Mouse (Mus musculus) left cerebral cortex, postnatal 4 days (tissue): ENCODE measurements around the gene Gng2. TPM values are rescaled to one million over a fixed set of nuclear protein-coding genes. Genes with fewer than 3 reads are reported as not detected.
"Not testable (repeated sequence)": the region's sequence is repeated elsewhere in the genome, so short reads cannot be mapped to it uniquely, and the experiment has no call there.

ENCODE experiments used
- DNase-seq: peaks from one replicate; pipeline ENCODE4 v3.0.0-alpha.2; 2022
- intact Hi-C: fragments of 180-260 bp; cut with DNase I; formaldehyde crosslinking; loops from one replicate; pipeline ENCODE4 v1.15.1; 2025
- total RNA-seq, 2 experiments: library from RNA; stranded (reverse); gene quantifications; 2 replicates each; pipeline ENCODE4 v1.2.3; 2021

The Gng2 gene
- total RNA-seq, 2 experiments from 2014 or later: 813 to 824 TPM

DNA sequence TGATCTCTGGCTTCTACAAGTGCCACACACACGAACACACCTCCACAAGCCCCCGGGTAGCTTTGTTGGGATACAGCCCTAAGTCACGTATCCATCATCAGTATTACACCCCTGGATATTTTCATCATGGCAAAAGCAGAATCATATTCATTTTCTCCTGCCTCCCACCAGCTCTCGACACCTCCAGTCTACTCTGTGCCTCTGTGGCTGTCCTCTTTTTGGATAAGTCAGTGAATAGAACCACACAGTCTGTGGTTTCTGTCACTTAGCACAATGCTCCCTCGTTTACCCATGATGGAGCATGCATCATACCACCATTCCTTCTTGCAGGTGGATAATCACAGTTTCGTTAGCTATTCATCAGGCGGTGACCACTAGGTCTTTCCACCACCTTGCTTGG, 31.2 kb downstream of the Gng2 start:
- intact Hi-C loops: no loop called here
- no peak for DNase-seq

- intact Hi-C loops: no loop called here
- no peak for DNase-seq
Measured at GRCm38 (mm10) chr14:19942732-19943131, 34.7 kb downstream of the Gng2 start.

DNA sequence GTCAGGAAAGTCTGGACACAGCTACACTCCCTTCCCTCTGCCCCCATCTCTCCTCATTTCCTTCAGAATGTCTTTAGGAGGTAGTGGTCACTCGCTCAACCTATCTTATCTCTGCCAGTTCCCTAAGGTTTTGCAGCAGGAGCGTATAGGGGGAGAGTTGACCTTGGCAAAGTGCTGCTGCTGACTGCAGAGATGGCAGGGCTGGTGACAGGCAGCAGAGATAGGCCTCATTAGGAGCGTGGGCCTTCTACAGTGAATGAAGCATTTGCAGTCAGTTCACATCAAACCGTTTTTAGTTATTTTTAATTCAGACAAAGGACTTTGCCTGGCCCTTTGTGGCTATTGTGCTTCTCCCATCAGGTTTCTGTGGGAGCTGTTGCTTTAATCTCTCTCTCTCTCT, 35.1 kb downstream of the Gng2 start:
- DNase-seq: no peak
- intact Hi-C loops: no loop called here

- intact Hi-C loops: no loop called here
Measured at GRCm38 (mm10) chr14:19940066-19940465, 37.4 kb downstream of the Gng2 start.

DNA sequence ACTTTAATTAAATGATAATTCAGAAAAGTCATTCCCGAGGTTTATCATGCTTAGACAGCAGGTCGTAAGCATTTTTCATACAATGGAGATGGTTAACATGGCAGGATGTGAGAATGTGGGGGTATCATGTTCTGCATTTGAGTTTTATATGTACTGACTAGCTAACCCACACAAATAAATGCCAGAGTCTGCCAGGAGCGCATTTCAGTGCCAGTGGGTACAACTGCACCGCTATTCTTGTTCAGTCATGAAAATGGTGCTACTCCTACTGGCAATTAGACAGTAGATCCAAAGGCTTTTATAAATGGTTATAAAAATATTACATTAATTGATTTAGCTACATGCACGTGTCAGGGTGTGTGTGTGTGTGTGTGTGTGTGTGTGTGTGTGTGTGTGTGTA, 38.9 kb downstream of the Gng2 start:
- intact Hi-C loops: no loop called here
- no peak for DNase-seq

More at GRCm38 (mm10) chr14:19940066-19940465, 37.4 kb downstream of the Gng2 start:
- DNase-seq: no peak

DNA sequence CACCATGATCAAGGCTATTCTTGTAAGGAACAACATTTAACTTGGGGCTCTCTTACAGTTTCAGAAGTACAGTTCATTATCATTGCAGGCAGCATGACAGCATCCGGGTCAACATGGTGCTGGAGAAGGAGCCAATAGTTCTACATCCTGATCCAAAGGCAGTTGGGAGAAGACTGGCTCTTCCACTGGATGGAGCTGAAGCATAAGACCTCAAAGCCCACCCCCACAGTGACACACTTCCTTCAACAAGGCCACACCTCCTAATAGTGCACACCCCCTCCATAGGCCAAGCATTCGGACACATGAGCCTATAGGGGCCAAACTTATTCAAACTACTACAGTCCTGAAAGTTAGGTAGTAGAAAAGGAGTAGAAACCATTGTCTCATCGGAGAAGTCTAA, 42.3 kb downstream of the Gng2 start:
- DNase-seq: no peak
- intact Hi-C loops: no loop called here

- intact Hi-C loops: no loop called here
- DNase-seq: no peak
Measured at GRCm38 (mm10) chr14:19933314-19933713, 44.1 kb downstream of the Gng2 start.

DNA sequence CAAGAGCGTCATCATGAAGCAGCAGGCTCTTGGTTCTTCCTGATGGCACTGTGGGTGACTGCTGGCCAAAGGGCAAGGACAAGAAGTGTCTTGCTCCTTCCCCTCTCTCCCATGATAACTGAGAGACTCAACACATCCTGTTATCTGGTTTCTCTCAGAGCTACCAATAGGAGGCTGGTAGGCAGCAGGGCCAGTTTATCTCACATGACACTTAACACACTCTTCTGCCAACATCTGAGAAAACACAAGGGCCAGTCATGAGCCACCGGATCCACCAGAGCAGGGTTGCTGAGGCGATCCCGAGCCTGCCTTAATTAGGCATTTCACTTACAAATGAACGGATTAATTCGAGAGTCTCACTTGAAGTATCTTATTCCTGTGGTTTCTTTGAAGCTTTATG, 49.5 kb downstream of the Gng2 start:
- intact Hi-C loops: no loop called here
- no peak for DNase-seq

DNA sequence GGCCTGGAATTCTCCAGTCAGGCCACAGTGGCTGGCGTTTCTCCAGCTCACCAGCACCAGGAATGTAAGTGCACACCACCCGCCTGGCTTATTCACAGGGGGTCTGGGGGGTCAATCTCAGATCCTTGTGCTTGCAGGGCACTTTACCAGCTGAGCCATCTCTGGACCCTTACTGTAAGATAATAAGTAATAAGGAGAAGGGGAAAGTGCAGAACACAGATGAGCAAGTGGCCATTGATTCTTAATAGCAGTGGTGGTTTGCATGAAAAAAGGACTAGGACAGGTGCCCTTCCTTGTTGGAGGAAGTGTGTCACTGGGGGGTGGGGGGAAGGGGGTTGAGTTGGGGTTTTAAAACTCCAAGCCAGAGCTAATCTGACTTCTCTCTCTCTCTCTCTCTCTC, 50.3 kb downstream of the Gng2 start:
- intact Hi-C loops: no loop called here
- DNase-seq: no peak

DNA sequence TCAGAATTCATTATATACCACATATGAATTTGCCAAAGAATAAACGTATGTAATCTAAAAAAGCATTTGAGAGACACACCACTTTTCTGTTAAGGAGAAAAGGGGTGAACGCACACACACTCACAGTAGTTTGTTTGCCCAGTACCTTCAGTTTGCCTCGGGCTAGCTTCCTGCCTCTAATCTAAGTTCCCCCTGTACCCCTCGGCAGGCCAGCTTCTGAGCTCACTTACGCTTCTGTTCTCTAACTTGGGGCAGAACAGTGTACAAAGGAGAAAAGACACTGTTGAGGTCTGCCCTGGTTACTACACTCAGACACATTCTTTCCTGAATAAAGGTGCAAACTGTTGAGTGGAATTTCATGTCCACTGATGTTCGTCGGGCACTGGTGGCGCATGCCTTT, 51.1 kb downstream of the Gng2 start:
- intact Hi-C loops: no loop called here
- DNase-seq: no peak

DNA sequence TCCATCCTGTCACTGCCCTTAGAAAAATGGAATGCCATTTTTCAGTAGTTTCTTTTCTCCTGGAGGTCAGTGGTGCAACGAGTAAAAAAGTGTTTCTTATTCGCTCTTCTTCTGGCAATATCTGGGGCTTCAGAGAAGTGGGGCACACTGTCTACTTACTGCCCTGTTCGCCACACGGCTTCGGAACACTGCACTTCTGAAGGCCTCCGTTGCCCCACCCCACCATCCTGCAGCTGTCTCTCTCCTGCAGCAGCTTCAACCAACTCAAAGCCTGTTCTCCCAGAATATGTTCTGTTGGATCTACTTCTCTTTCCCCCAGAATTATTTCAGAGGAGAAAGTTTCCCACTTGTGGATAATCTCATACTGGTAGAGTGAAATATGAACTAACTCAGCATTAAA, 52.3 kb downstream of the Gng2 start:
- intact Hi-C loops: no loop called here
- DNase-seq: no peak

GRCm38 (mm10) chr14:19924086-19924485, 53.3 kb downstream of the Gng2 start:
- intact Hi-C loops: no loop called here
- DNase-seq: no peak

DNA sequence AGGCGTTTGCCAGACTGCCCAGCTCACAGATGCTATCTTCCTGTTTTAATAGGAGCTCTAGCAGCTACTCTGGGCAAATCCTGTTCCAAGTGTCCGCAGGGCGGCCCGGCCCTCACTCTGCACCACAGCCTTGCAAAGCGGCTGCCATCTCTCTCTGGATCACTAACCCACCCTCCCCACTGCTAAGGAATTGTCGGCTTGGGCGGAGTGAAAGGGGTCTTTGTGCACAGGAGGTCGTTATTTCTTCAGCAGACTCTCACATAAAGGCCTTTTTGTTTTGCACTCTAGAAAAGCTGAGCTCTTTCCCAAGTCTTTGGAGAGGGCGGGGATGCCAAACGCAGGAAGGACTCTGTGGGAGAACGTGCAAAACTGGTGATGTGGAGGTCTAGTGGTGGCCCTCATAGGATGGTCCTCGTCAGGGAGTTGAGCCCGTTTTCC, 57.2 kb downstream of the Gng2 start:
- peak; percentile 21 for DNase-seq
- intact Hi-C loops: no loop called here

DNA sequence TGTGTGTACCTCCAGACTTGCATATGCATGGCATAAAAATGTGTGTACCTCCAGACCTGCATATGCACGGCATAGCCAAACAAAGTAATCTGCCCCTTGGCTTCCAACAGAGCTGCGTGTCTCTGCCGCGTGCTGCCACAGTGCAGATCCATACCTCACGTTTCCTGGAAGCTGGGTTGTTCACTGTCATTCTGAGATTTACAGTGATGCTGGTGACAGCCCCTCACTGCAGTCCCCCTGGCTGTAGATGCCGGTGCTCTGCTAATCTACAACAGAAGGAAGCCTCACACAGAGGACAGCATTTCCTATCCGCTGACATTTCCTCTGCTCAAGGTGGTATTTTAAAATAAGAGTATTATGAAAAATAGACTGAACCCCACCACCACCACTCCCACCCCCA, 57.6 kb downstream of the Gng2 start:
- no peak for DNase-seq
- intact Hi-C loops: no loop called here

DNA sequence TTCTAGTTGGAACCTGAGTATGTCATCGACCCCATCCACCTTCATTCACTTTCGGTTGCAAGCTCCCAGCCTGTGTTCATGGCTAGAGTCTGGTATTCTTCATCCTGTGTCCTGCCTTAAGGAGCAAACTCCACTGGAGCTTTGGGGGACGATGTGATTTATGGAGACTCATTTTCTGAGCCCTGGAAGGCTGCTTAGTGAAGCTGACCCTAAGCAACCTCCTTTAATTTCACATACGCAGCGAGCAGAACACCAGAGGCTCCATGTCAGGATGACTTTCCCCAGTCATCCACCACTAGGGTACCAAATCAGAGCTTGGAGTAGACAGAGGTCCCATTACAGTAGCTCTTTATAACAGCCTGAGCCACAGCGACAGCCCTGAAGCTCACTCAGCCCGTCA, 59.9 kb downstream of the Gng2 start:
- intact Hi-C loops: no loop called here
- no peak for DNase-seq

DNA sequence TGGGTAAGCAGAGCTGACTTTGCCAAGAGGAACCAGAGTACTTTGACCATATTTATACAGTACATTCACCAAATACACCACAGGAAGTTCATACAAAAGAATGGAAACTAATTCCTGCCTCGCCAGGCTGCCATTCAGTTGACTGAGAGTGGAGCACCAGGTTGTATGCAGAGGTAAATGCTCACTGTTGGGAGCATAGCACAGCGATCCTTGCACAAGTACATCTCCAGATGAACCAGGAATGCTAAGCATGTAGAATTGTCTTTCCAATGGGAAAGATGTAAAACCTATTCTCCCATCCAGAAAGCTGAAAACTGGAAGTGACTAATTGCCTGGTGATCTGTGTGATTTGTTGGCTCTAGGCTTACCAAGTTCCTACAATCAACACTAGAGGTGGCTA, 61.1 kb downstream of the Gng2 start:
- DNase-seq: no peak
- intact Hi-C loops: no loop called here

- intact Hi-C loops: no loop called here
- DNase-seq: no peak
Measured at GRCm38 (mm10) chr14:19912891-19913290, 64.5 kb downstream of the Gng2 start.

- peak; percentile 85 for DNase-seq
- intact Hi-C loops: no loop called here
Measured at GRCm38 (mm10) chr14:19905615-19906014, 71.8 kb downstream of the Gng2 start.

DNA sequence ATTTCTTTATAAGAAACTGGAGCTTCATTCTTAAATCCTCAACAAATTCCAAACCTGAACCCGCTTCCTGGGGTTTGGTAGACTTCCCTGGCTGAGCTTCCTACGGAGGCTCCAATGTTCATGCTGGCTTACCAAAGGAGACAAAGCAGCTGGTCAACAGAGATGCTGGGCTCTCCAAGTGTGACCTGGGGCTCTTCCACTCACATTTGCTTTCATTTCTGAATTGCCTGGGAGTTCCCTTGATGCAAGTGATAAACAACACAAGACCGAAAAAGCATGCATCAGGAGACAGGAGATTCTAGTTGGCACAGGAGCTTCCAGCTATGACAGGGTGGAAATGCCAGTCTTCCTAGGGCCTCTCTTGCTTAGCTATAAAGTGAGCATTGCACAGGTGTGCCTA, 72.6 kb downstream of the Gng2 start:
- intact Hi-C loops: no loop called here
- no peak for DNase-seq

- intact Hi-C loops: no loop called here
- DNase-seq: peak; percentile 21
Measured at GRCm38 (mm10) chr14:19904031-19904430, 73.4 kb downstream of the Gng2 start.

DNA sequence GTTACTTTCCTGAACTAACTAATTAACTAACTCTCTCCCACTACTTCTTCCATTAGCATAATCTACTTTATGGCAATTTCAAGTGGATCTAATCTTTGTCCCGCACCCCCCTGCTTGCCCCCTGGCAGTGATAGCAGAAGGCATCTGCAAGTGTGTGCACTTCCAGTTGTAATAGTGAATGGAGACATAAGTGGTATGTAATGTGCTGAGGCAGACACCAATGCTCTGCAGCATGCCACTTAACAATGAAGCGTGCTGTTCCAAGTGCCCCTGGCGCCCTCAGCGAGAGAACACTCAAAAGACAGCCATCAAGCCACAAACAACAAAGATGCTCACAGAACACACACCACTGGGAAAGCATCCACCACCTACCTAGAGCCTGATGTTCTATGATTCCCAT, 76.9 kb downstream of the Gng2 start:
- DNase-seq: no peak
- intact Hi-C loops: no loop called here

GRCm38 (mm10) chr14:19887569-19887968, 89.9 kb downstream of the Gng2 start:
- DNase-seq: no peak
- intact Hi-C loops: no loop called here

GRCm38 (mm10) chr14:19884431-19884830, 93.0 kb downstream of the Gng2 start:
- intact Hi-C loops, DNase-seq: not testable (repeated sequence)
